8 mouse cellular contexts compared by ENCODE assay signal in genomic region chrX:7728215-7728921, GRCm38 (mm10). TPM values are rescaled to one million over a fixed set of nuclear protein-coding genes. Genes with fewer than 3 reads are reported as not detected.
A peak's percentile ranks its signal among the peaks of the same experiment; 100 is the strongest.
DNase-seq lines count a peak whose midpoint lies in the region; ATAC-seq and TF ChIP-seq lines count a peak whose summit lies in the region.

Gene Praf2, plus strand, starts transcription at chrX:7728439.

- H3K4me1 ChIP-seq in bone marrow macrophage, adult 2 months (ENCODE audit: control insufficient read depth, insufficient read depth, low read length), result peaks cover 15% of the 10 kb centered on the region
- peaks cover 3% of the 10 kb centered on the region; the same call in 1 of the 2 replicates for H3K4me1 ChIP-seq in embryonic fibroblast, embryonic 13.5 days (ENCODE audit: control insufficient read depth, insufficient read depth, low read length)
- 0 out of 2 replicates have a peak, but pooled peaks cover 5% of the 10 kb centered on the region for H3K4me1 ChIP-seq in heart, embryonic 10.5 days
- H3K4me1 ChIP-seq in kidney, embryonic 16.5 days (ENCODE audit: insufficient read depth, low read length), result no peaks in the 10 kb centered on the region
- no peaks in the 10 kb centered on the region; the same call in none of the 2 replicates for H3K4me1 ChIP-seq in liver, adult 2 months (ENCODE audit: control insufficient read depth, insufficient read depth, low read length)

- H3K27me3 ChIP-seq in heart, embryonic 10.5 days (ENCODE audit: insufficient read depth, poor library complexity, severe bottlenecking), result no peaks in the 10 kb centered on the region
- no peaks in the 10 kb centered on the region for H3K27me3 ChIP-seq in kidney, embryonic 16.5 days (ENCODE audit: insufficient read depth, low read length)
- H3K27me3 ChIP-seq in liver, adult 2 months (ENCODE audit: control insufficient read depth, insufficient read depth, low read length), result no peaks in the 10 kb centered on the region
- H3K27me3 ChIP-seq in myocyte (ENCODE audit: control insufficient read depth, insufficient read depth, insufficient read length), result no peaks in the 10 kb centered on the region
- H3K27me3 ChIP-seq in splenic B cell, adult 2 months (ENCODE audit: control insufficient read depth, insufficient read depth, low read length, poor library complexity, severe bottlenecking), result no peaks in the 10 kb centered on the region

- H3K27ac ChIP-seq in bone marrow macrophage, adult 2 months (ENCODE audit: insufficient read depth, low read depth, low read length), result peak within 1 kb of the TSS; percentile 77
- peak within 1 kb of the TSS; percentile 70 for H3K27ac ChIP-seq in embryonic fibroblast, embryonic 13.5 days (ENCODE audit: insufficient read depth, low read length)
- peak within 1 kb of the TSS; percentile 77 for H3K27ac ChIP-seq in heart, embryonic 10.5 days
- peak within 1 kb of the TSS; percentile 71 for H3K27ac ChIP-seq in kidney, embryonic 16.5 days (ENCODE audit: low read length)
- H3K27ac ChIP-seq in liver, adult 2 months (replicated peaks; ENCODE audit: insufficient read depth, low read depth, low read length), result peak within 1 kb of the TSS; percentile 28; the same call in 1 of the 2 replicates

- peaks cover 29% of the 10 kb centered on the region for H3K36me3 ChIP-seq in heart, embryonic 10.5 days
- peaks cover 20% of the 10 kb centered on the region; the same call in 1 of the 2 replicates for H3K36me3 ChIP-seq in kidney, embryonic 16.5 days (ENCODE audit: insufficient read depth, low read length)
- H3K36me3 ChIP-seq in liver, adult 2 months (ENCODE audit: control insufficient read depth, insufficient read depth, low read length), result peaks cover 2% of the 10 kb centered on the region; the same call in 1 of the 2 replicates
- H3K36me3 ChIP-seq in myocyte (ENCODE audit: control insufficient read depth, insufficient read depth), result no peaks in the 10 kb centered on the region
- H3K36me3 ChIP-seq in splenic B cell, adult 2 months (ENCODE audit: control insufficient read depth, insufficient read depth, low read length, poor library complexity, severe bottlenecking), result no peaks in the 10 kb centered on the region

- H3K4me2 ChIP-seq in kidney, embryonic 16.5 days (replicated peaks; ENCODE audit: low read depth, low read length), result peak within 1 kb of the TSS; percentile 58
- H3K4me2 ChIP-seq in myocyte (ENCODE audit: low read depth), result peak within 1 kb of the TSS; percentile 82

- peak within 1 kb of the TSS; percentile 69 for H3K4me3 ChIP-seq in bone marrow macrophage, adult 2 months (ENCODE audit: insufficient read depth, low read length)
- H3K4me3 ChIP-seq in embryonic fibroblast, embryonic 13.5 days (ENCODE audit: insufficient read depth, low read length), result peak within 1 kb of the TSS; percentile 64
- H3K4me3 ChIP-seq in heart, embryonic 10.5 days, result peak within 1 kb of the TSS; percentile 59
- peak within 1 kb of the TSS; percentile 53 for H3K4me3 ChIP-seq in kidney, embryonic 16.5 days (ENCODE audit: low read length)
- H3K4me3 ChIP-seq in liver, adult 2 months (ENCODE audit: insufficient read depth, low read depth, low read length), result peak within 1 kb of the TSS; percentile 59
- peak within 1 kb of the TSS; percentile 33 for H3K4me3 ChIP-seq in myocyte

- TF ChIP-seq POLR2A in bone marrow macrophage, adult 2 months (IDR thresholded peaks at IDR 0.05; ENCODE audit: borderline replicate concordance, low read depth, low read length), result no peak
- TF ChIP-seq POLR2A in embryonic fibroblast, embryonic 13.5 days (IDR thresholded peaks at IDR 0.05; ENCODE audit: low read depth, low read length), result peak; percentile 71
- no peak for TF ChIP-seq POLR2A in liver, adult 2 months (IDR thresholded peaks at IDR 0.05; ENCODE audit: extremely low read depth, insufficient read depth, low read length)
- TF ChIP-seq POLR2A in myocyte (IDR thresholded peaks at IDR 0.05; ENCODE audit: insufficient read length, low read depth), result peak; percentile 73

- DNase-seq in B cell, adult 2 months, result peak; percentile 64 to 72
- DNase-seq in heart, embryonic 10.5 days (ENCODE audit: low spot score), result peak; percentile 95
- peak; percentile 78 for DNase-seq in liver, adult 2 months (ENCODE audit: extremely low read depth, low read depth, low spot score)
- peak; percentile 88 for DNase-seq in splenic B cell, adult 2 months (ENCODE audit: low read depth, low spot score)

- H3K9me3 ChIP-seq in heart, embryonic 10.5 days, result no peaks in the 10 kb centered on the region
- no peaks in the 10 kb centered on the region for H3K9me3 ChIP-seq in kidney, embryonic 16.5 days (ENCODE audit: low read length)

- peak; percentile 94 for ATAC-seq in kidney, embryonic 16.5 days (ENCODE audit: low FRiP score, low TSS enrichment)

- no peak within 1 kb of the TSS for H3ac ChIP-seq in myocyte (ENCODE audit: control insufficient read depth, insufficient read length)

- H3K79me2 ChIP-seq in liver, adult 2 months (ENCODE audit: control insufficient read depth, insufficient read depth, low read length), result no peaks in the 10 kb centered on the region
- H3K79me2 ChIP-seq in myocyte (ENCODE audit: control insufficient read depth, insufficient read depth), result no peaks in the 10 kb centered on the region

- no peak for TF ChIP-seq CTCF in bone marrow macrophage, adult 2 months (IDR thresholded peaks at IDR 0.05; ENCODE audit: low read depth, low read length)
- no peak for TF ChIP-seq CTCF in embryonic fibroblast, embryonic 13.5 days (IDR thresholded peaks at IDR 0.05; ENCODE audit: borderline replicate concordance, insufficient read depth, low read length)
- TF ChIP-seq CTCF in liver, adult 2 months (IDR thresholded peaks at IDR 0.05; ENCODE audit: low read depth, low read length), result no peak

- 13% methylated on average over 42 of the region's 42 CpGs for WGBS in heart, embryonic 10.5 days
- 20% methylated on average over 42 of the region's 42 CpGs for WGBS in kidney, embryonic 16.5 days
- 9% methylated on average over 42 of the region's 42 CpGs for WGBS in liver, adult 2 months

- H3K9ac ChIP-seq in kidney, embryonic 16.5 days (replicated peaks; ENCODE audit: low read length), result peak within 1 kb of the TSS; percentile 55
- H3K9ac ChIP-seq in liver, adult 2 months (ENCODE audit: low read depth, low read length), result peak within 1 kb of the TSS; percentile 9; the same call in 1 of the 2 replicates

TF ChIP-seq in myocyte, 11 proteins besides CTCF, POLR2A, EP300 and RAD21:
- TF ChIP-seq POLR2AphosphoS2 (IDR thresholded peaks at IDR 0.05; ENCODE audit: insufficient read length, low read depth) (peak; percentile 95), MYOD1 (IDR thresholded peaks at IDR 0.05; ENCODE audit: control insufficient read depth in 1 of 3, insufficient read length in 2 of 3, low read depth in 2 of 3) (no peak)

RNA-seq across cellular contexts. Expression of gene Praf2, which starts in this region (rescaled TPM):
- 17.7 and 19.1 TPM in 2 replicates for polyA plus RNA-seq in bone marrow macrophage, adult 2 months (2012; ENCODE audit: insufficient read depth, insufficient read length, missing spikeins)
- polyA plus RNA-seq in embryonic fibroblast, embryonic 13.5 days (2011; ENCODE audit: insufficient read length, low read depth, missing spikeins), result 112 and 126 TPM in 2 replicates
- polyA plus RNA-seq in heart, embryonic 10.5 days (2016; fragmentation: Nextera tagmentation; extraction: Ambion mirVana), result 47.7 and 61.2 TPM in 2 replicates
- 69.3 and 74.7 TPM in 2 replicates for polyA plus RNA-seq in kidney, embryonic 16.5 days (2015; fragmentation: Nextera tagmentation; extraction: Ambion mirVana)
- total RNA-seq in liver, adult 2 months (2014; rRNA removed), result 1.1 and 2.8 TPM in 2 replicates
- polyA plus RNA-seq in liver, adult 2 months (2012; rRNA removed), result 7.7 and 13.9 TPM in 2 replicates
- 64.4 TPM for polyA plus RNA-seq in myocyte (2012; fragmentation: generic; extraction: Trizol)

Comparison
In these comparisons a context has a peak if more than half of its experiments do, and no peak if none do; other contexts are left out.
1. Peak in every context shown above with its lines: DNase-seq, ATAC-seq, H3K4me3 ChIP-seq and H3K27ac ChIP-seq.
2. POLR2A ChIP-seq: peak in embryonic fibroblast, embryonic 13.5 days (single experiment) and myocyte (single experiment); none in bone marrow macrophage, adult 2 months (single experiment) and liver, adult 2 months (single experiment).